Mouse (Mus musculus) midbrain, embryonic 15.5 days (tissue): Measurements from ENCODE around the gene Gapdhs. TPM values are rescaled to one million over a fixed set of nuclear protein-coding genes. Genes with fewer than 3 reads are reported as not detected.
"Not testable (repeated sequence)": the region's sequence is repeated elsewhere in the genome, so short reads cannot be mapped to it uniquely, and the experiment has no call there.

Source experiments
- ATAC-seq: fragments of 200-750 bp; cut with Nextera tagmentation; replicated peaks from 2 replicates; pipeline ENCODE4 v1.8.0; 2017; ENCODE audit warnings: moderate TSS enrichment
- H3K27ac ChIP-seq: fragments of 300-500 bp; sonication (generic); 2 replicates; pipeline ENCODE4 v1.5.1; 2015; ENCODE audit warnings: mild to moderate bottlenecking, inconsistent platforms
- H3K27me3 ChIP-seq: fragments of 300-500 bp; sonication (generic); replicated peaks from 2 replicates; pipeline ENCODE4 v1.6.1; 2015; ENCODE audit warnings: inconsistent platforms
- H3K36me3 ChIP-seq: fragments of 300-500 bp; sonication (generic); replicated peaks from 2 replicates; pipeline ENCODE4 v1.6.1; 2015; ENCODE audit warnings: inconsistent platforms
- H3K4me1 ChIP-seq: fragments of 300-500 bp; sonication (generic); 2 replicates; pipeline ENCODE4 v1.6.1; 2015; ENCODE audit warnings: inconsistent platforms
- H3K4me2 ChIP-seq: fragments of 300-500 bp; sonication (generic); 2 replicates; pipeline ENCODE4 v1.6.1; 2015; ENCODE audit warnings: inconsistent platforms, mild to moderate bottlenecking, moderate library complexity
- H3K4me3 ChIP-seq: fragments of 300-500 bp; sonication (generic); 2 replicates; pipeline ENCODE4 v1.5.1; 2015; ENCODE audit warnings: mild to moderate bottlenecking, inconsistent platforms
- H3K9ac ChIP-seq: fragments of 300-500 bp; sonication (generic); 2 replicates; pipeline ENCODE4 v1.6.1; 2015; ENCODE audit warnings: mild to moderate bottlenecking, inconsistent platforms
- H3K9me3 ChIP-seq: fragments of 300-500 bp; sonication (generic); 2 replicates; pipeline ENCODE4 v1.6.1; 2016; ENCODE audit warnings: inconsistent platforms
- WGBS: fragments of 180-500 bp; shearing (Covaris S2); methylation state at CpG from one replicate; pipeline ENCODE4 v1.1.7; 2015; ENCODE audit warnings: mixed read lengths; 5-methylcytosine and 5-hydroxymethylcytosine counted together
- polyA plus RNA-seq: library from polyadenylated mRNA; unstranded; fragments of >200 nt; fragmentation: Nextera tagmentation; extraction: Ambion mirVana; gene quantifications from 2 replicates; pipeline ENCODE4 v1.2.1, GENCODE M21; 2015

Gene Gapdhs
- polyA plus RNA-seq, 1 experiment from 2014 or later: 1.6 TPM

GRCm38 (mm10) chr7:30730064-30730722 is 13.3 kb downstream of the Gapdhs start:
- H3K4me2 ChIP-seq: peak overlapping the region; percentile 66
- peaks cover 30% of the 10 kb centered on the region for H3K4me1 ChIP-seq
- H3K36me3 ChIP-seq: peaks cover 10% of the 10 kb centered on the region; the same call in 1 of the 2 replicates
- ATAC-seq, H3K9me3 ChIP-seq, H3K27me3 ChIP-seq: not testable (repeated sequence)
- 5% methylated on average over 18 of the region's 22 CpGs for WGBS
- peak overlapping the region; percentile 61 for H3K4me3 ChIP-seq
- peak overlapping the region; percentile 87 for H3K9ac ChIP-seq
- H3K27ac ChIP-seq: peak overlapping the region; percentile 89

- no peaks in the 10 kb centered on the region for H3K9me3 ChIP-seq
- H3K4me2 ChIP-seq: peak within 1 kb of the TSS; percentile 66
- H3K4me1 ChIP-seq: peaks cover 30% of the 10 kb centered on the region
- no peaks in the 10 kb centered on the region for H3K27me3 ChIP-seq
- peak within 1 kb of the TSS; percentile 87 for H3K9ac ChIP-seq
- under 1% methylated on average over 60 of the region's 60 CpGs for WGBS
- H3K36me3 ChIP-seq: peaks cover 6% of the 10 kb centered on the region; the same call in 1 of the 2 replicates
- peak within 1 kb of the TSS; percentile 61 for H3K4me3 ChIP-seq
- peak within 1 kb of the TSS; percentile 89 for H3K27ac ChIP-seq
- peak; percentile 97 for ATAC-seq
Measured at GRCm38 (mm10) chr7:30729396-30730063, 14.0 kb downstream of the Gapdhs start, which contains the start of gene Tmem147. Tmem147 (minus strand) TSS chr7:30729540.

DNA sequence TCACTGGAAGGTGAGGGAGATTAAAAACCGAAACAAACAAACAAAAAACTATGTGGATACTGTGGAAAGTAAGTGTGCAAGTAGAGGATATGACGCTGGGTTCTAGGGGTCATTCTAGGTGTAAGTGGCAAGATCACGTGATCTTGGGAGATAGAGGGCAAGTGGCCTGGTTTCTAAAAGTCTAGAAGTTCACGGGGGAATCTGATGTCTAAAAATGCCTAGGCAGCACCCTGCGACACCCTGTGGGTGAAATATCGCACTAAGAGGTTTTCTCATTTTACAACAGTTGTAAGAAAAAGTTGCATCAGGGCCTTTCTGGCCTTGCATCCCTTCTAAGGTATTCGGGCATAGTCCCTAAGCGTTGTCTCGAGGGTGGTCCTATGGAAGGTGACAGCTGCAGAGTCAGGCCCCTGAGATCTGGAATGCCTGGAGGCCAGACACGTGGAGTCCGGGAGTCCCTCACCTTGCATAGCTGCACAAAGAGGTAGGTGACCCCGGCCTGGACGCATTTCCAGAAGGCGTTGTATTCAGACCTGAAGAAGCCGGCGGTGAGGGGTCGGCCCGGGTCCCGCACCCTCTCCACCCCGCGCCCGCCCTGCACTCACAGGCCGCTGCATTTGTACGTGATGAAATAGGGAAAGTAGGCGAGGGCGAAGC is 14.6 kb downstream of the Gapdhs start:
- no peaks in the 10 kb centered on the region for H3K27me3 ChIP-seq
- H3K9me3 ChIP-seq: no peaks in the 10 kb centered on the region
- peak overlapping the region; percentile 87 for H3K9ac ChIP-seq
- no peaks in the 10 kb centered on the region; the same call in 1 of the 2 replicates for H3K36me3 ChIP-seq
- peak overlapping the region; percentile 89 for H3K27ac ChIP-seq
- ATAC-seq: peak; percentile 57; the same call in 1 of the 2 replicates
- peaks cover 30% of the 10 kb centered on the region for H3K4me1 ChIP-seq
- 8% methylated on average over 26 of the region's 26 CpGs for WGBS
- peak overlapping the region; percentile 61 for H3K4me3 ChIP-seq
- H3K4me2 ChIP-seq: peak overlapping the region; percentile 66

GRCm38 (mm10) chr7:30728214-30728613 is 15.3 kb downstream of the Gapdhs start:
- H3K4me3 ChIP-seq: peak overlapping the region; percentile 61
- 89% methylated on average over 6 of the region's 6 CpGs for WGBS
- no peaks in the 10 kb centered on the region; the same call in 1 of the 2 replicates for H3K36me3 ChIP-seq
- H3K4me1 ChIP-seq: peaks cover 30% of the 10 kb centered on the region
- ATAC-seq: no peak
- peak overlapping the region; percentile 87 for H3K9ac ChIP-seq
- H3K27me3 ChIP-seq: no peaks in the 10 kb centered on the region
- no peaks in the 10 kb centered on the region for H3K9me3 ChIP-seq
- no peak overlapping the region for H3K27ac ChIP-seq
- peak overlapping the region; percentile 66 for H3K4me2 ChIP-seq

DNA sequence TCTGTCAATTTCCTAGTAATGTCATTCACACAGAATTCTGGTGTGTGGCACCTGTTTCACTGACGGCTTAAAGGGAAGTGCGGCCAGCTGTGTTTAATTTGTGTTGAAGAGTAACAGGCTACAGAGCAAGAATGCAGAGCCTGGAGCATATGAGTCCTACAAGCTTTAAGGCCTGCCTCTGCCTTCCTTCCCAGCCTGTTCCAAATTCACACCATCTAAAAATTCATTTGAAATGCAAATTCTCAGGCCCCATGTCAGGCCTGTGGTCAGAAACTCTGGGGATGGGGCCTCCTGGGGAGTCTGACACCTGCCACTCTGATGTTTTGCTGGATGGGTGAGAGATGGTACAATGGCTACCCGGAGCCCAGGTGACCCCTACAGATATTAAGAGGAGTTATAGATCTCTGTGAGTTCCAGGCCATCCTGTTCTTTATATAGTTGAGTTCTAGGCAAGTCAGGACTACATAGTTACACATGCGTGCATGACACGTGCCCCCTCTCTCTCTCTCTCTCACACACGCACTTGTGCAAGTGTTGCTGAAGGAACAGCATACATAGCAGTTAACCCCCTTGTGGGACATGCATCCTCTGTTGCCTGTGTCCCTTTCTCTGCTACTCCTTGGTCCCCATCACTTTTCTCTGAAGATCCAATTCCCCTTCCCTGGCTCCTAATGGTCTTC is 20.1 kb downstream of the Gapdhs start:
- H3K9me3 ChIP-seq: no peaks in the 10 kb centered on the region
- no peak for ATAC-seq
- H3K9ac ChIP-seq: no peak overlapping the region
- H3K4me3 ChIP-seq: no peak overlapping the region
- 78% methylated on average over 6 of the region's 6 CpGs for WGBS
- no peaks in the 10 kb centered on the region for H3K27me3 ChIP-seq
- no peak overlapping the region for H3K27ac ChIP-seq
- H3K36me3 ChIP-seq: no peaks in the 10 kb centered on the region; the same call in 1 of the 2 replicates
- H3K4me1 ChIP-seq: peaks cover 8% of the 10 kb centered on the region
- H3K4me2 ChIP-seq: no peak overlapping the region

DNA sequence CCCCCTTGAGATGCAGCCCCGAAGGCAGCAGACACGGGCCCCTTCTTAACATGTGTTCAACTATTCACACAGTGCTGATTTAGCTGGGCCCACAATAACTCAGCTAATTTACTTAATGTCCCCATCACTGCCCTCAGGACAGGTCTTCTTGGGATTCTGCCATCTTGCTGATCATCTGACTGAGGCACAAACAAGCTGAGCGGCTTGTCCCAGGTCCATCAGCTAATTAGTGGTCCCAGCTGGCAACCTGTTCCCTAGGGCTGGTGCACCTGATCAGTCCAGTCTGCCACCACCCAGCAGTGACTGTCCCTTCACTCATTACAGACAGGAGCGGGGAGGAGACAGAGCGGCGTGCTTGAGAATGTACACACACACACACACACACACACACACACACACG is 22.2 kb downstream of the Gapdhs start:
- Histone ChIP-seq H3K4me1 (peaks cover 14% of the 10 kb centered on the region), H3K27me3 (peaks cover 17% of the 10 kb centered on the region), H3K27ac (no peak overlapping the region), H3K9me3 (no peaks in the 10 kb centered on the region), H3K4me2 (no peak overlapping the region), H3K36me3 (no peaks in the 10 kb centered on the region), H3K9ac (no peak overlapping the region), H3K4me3 (no peak overlapping the region)
- ATAC-seq: no peak
- 73% methylated on average over 7 of the region's 7 CpGs for WGBS

DNA sequence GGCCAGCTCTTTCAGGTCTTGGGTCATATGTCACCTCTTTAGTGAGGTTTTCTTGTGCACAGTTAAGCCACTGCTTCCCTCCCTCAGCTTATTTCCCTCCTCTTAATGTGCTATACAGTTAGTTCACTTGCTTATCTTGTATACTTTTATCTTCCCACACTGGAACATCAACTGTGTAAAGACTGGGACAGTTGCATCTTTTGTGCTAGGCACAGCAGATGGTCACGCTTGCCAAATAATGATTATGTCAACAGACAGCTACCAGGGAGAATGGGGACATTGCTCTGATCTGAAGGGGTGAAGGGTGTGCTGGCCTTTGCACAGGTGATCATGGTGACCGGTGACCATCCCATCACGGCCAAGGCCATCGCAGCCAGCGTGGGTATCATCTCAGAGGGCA is 23.8 kb downstream of the Gapdhs start:
- Histone ChIP-seq H3K4me1 (peaks cover 14% of the 10 kb centered on the region), H3K27ac (no peak overlapping the region), H3K9ac (no peak overlapping the region), H3K4me2 (no peak overlapping the region), H3K27me3 (peaks cover 23% of the 10 kb centered on the region), H3K36me3 (no peaks in the 10 kb centered on the region), H3K9me3 (no peaks in the 10 kb centered on the region), H3K4me3 (no peak overlapping the region)
- no peak for ATAC-seq
- WGBS: 93% methylated on average over 5 of the region's 5 CpGs

DNA sequence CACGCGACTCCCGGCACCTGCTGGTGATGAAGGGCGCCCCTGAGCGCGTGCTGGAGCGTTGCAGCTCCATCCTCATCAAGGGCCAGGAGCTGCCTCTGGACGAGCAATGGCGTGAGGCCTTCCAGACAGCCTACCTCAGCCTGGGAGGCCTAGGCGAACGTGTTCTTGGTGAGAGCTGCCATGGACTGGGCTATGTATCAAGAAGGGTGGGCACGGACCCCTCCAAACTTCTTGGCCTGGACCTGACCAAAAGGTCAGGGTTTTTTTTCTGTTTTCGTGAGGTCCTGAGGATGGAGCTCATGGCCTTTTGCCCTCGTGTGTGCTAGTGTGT is 25.8 kb downstream of the Gapdhs start:
- peaks cover 24% of the 10 kb centered on the region for H3K27me3 ChIP-seq
- peak overlapping the region; percentile 62 for H3K4me2 ChIP-seq
- H3K36me3 ChIP-seq: no peaks in the 10 kb centered on the region
- peaks cover 14% of the 10 kb centered on the region for H3K4me1 ChIP-seq
- no peak for ATAC-seq
- 8% methylated on average over 14 of the region's 14 CpGs for WGBS
- peak overlapping the region; percentile 37 for H3K4me3 ChIP-seq
- no peaks in the 10 kb centered on the region for H3K9me3 ChIP-seq
- H3K27ac ChIP-seq: no peak overlapping the region
- H3K9ac ChIP-seq: peak overlapping the region; percentile 47

GRCm38 (mm10) chr7:30717006-30717715 is 26.3 kb downstream of the Gapdhs start:
- Histone ChIP-seq H3K27me3 (peaks cover 24% of the 10 kb centered on the region), H3K4me3 (peak overlapping the region; percentile 37), H3K4me1 (peaks cover 14% of the 10 kb centered on the region), H3K4me2 (peak overlapping the region; percentile 62), H3K9ac (peak overlapping the region; percentile 47), H3K9me3 (no peaks in the 10 kb centered on the region), H3K27ac (no peak overlapping the region), H3K36me3 (no peaks in the 10 kb centered on the region)
- ATAC-seq: peak; percentile 94
- 1% methylated on average over 43 of the region's 43 CpGs for whole genome bisulfite sequencing

GRCm38 (mm10) chr7:30711942-30712341 is 31.5 kb downstream of the Gapdhs start, which contains the start of gene Atp4a:
Atp4a (plus strand) TSS chr7:30712209.
- Histone ChIP-seq H3K27me3 (peaks cover 14% of the 10 kb centered on the region), H3K4me3 (no peak within 1 kb of the TSS), H3K4me1 (peaks cover 3% of the 10 kb centered on the region; the same call in 1 of the 2 replicates), H3K27ac (no peak within 1 kb of the TSS), H3K4me2 (no peak within 1 kb of the TSS), H3K9me3 (no peaks in the 10 kb centered on the region), H3K9ac (no peak within 1 kb of the TSS), H3K36me3 (no peaks in the 10 kb centered on the region)
- ATAC-seq: no peak
- 87% methylated on average over 3 of the region's 3 CpGs for WGBS

DNA sequence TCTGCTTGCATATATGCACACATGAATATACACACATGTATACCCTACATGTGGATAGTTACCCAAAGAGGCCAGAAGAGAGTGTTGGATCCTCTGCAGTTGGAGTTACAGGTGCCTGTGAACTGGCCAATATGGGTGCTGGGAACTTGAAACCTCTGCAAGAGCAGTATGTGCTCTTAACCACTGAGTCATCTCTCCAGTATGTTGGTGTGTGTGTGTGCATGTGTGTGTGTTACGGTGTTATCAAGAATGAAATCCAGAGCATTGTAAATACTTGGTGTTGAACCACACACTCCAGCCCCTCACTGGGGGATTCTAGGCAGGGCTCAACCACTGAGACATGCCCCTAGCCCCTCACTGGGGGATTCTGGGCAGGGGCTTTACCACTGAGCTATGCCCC is 36.0 kb downstream of the Gapdhs start:
- H3K4me2 ChIP-seq: no peak overlapping the region
- no peak for ATAC-seq

More for the DNA sequence above, 36.0 kb downstream of the Gapdhs start:
- Histone ChIP-seq H3K9ac (no peak overlapping the region), H3K27me3 (no peaks in the 10 kb centered on the region), H3K36me3 (no peaks in the 10 kb centered on the region), H3K4me1 (no peaks in the 10 kb centered on the region), H3K9me3 (no peaks in the 10 kb centered on the region), H3K27ac (no peak overlapping the region), H3K4me3 (no peak overlapping the region)
- 88% methylated on average over 1 of the region's 1 CpGs for WGBS
